Mouse (Mus musculus): ENCODE measurements around the gene Pgc. TPM values are rescaled to one million over a fixed set of nuclear protein-coding genes. Genes with fewer than 3 reads are reported as not detected.

Pgc gene
- polyA plus RNA-seq, 1 experiment = 0.32 TPM

- Histone ChIP-seq H3K4me3 (ENCODE audit: control insufficient read depth, low read depth, low read length) (no peak overlapping the region), H3K4me1 (ENCODE audit: control insufficient read depth, insufficient read depth, low read length) (no peaks in the 10 kb centered on the region; the same call in 1 of the 2 replicates), H3K27me3 (ENCODE audit: control insufficient read depth, insufficient read depth, low read length) (no peaks in the 10 kb centered on the region), H3K27ac (ENCODE audit: control insufficient read depth, insufficient read depth, low read depth, low read length) (no peak overlapping the region), H3K36me3 (ENCODE audit: control insufficient read depth, insufficient read depth, low read length) (no peaks in the 10 kb centered on the region)
- no peak for TF ChIP-seq CTCF (IDR thresholded peaks at IDR 0.05; ENCODE audit: control insufficient read depth, insufficient read depth, insufficient replicate concordance, low read depth, low read length)
Observed at GRCm38 (mm10) chr17:47708972-47709371, 17.7 kb upstream of the Pgc start.

GRCm38 (mm10) chr17:47710036-47710435 is 16.6 kb upstream of the Pgc start:
- TF ChIP-seq CTCF (IDR thresholded peaks at IDR 0.05; ENCODE audit: control insufficient read depth, insufficient read depth, insufficient replicate concordance, low read depth, low read length) (no peak), POLR2A (IDR thresholded peaks at IDR 0.05; ENCODE audit: control insufficient read depth, low read depth, low read length) (no peak)
- no peak overlapping the region for H3K4me3 ChIP-seq (ENCODE audit: control insufficient read depth, low read depth, low read length)
- H3K27ac ChIP-seq (ENCODE audit: control insufficient read depth, insufficient read depth, low read depth, low read length) = no peak overlapping the region
- H3K27me3 ChIP-seq (ENCODE audit: control insufficient read depth, insufficient read depth, low read length) = no peaks in the 10 kb centered on the region
- H3K4me1 ChIP-seq (ENCODE audit: control insufficient read depth, insufficient read depth, low read length) = no peaks in the 10 kb centered on the region; the same call in 1 of the 2 replicates
- H3K36me3 ChIP-seq (ENCODE audit: control insufficient read depth, insufficient read depth, low read length) = no peaks in the 10 kb centered on the region

- no peaks in the 10 kb centered on the region; the same call in 1 of the 2 replicates for H3K4me1 ChIP-seq (ENCODE audit: control insufficient read depth, insufficient read depth, low read length)
- H3K4me3 ChIP-seq (ENCODE audit: control insufficient read depth, low read depth, low read length) = no peak overlapping the region
- TF ChIP-seq POLR2A (IDR thresholded peaks at IDR 0.05; ENCODE audit: control insufficient read depth, low read depth, low read length) (no peak), CTCF (IDR thresholded peaks at IDR 0.05; ENCODE audit: control insufficient read depth, insufficient read depth, insufficient replicate concordance, low read depth, low read length) (no peak)
- H3K27me3 ChIP-seq (ENCODE audit: control insufficient read depth, insufficient read depth, low read length) = no peaks in the 10 kb centered on the region
- no peak overlapping the region for H3K27ac ChIP-seq (ENCODE audit: control insufficient read depth, insufficient read depth, low read depth, low read length)
- no peaks in the 10 kb centered on the region for H3K36me3 ChIP-seq (ENCODE audit: control insufficient read depth, insufficient read depth, low read length)
Observed at GRCm38 (mm10) chr17:47711883-47712282, 14.8 kb upstream of the Pgc start.

- Histone ChIP-seq H3K4me1 (ENCODE audit: control insufficient read depth, insufficient read depth, low read length) (no peaks in the 10 kb centered on the region; the same call in 1 of the 2 replicates), H3K27ac (ENCODE audit: control insufficient read depth, insufficient read depth, low read depth, low read length) (no peak overlapping the region), H3K4me3 (ENCODE audit: control insufficient read depth, low read depth, low read length) (no peak overlapping the region), H3K27me3 (ENCODE audit: control insufficient read depth, insufficient read depth, low read length) (no peaks in the 10 kb centered on the region), H3K36me3 (ENCODE audit: control insufficient read depth, insufficient read depth, low read length) (no peaks in the 10 kb centered on the region)
- TF ChIP-seq POLR2A (IDR thresholded peaks at IDR 0.05; ENCODE audit: control insufficient read depth, low read depth, low read length) = no peak
- TF ChIP-seq CTCF (IDR thresholded peaks at IDR 0.05; ENCODE audit: control insufficient read depth, insufficient read depth, insufficient replicate concordance, low read depth, low read length) = no peak
Observed at GRCm38 (mm10) chr17:47712889-47713571, 13.6 kb upstream of the Pgc start.

GRCm38 (mm10) chr17:47715037-47715436 is 11.6 kb upstream of the Pgc start:
- no peak overlapping the region for H3K4me3 ChIP-seq (ENCODE audit: control insufficient read depth, low read depth, low read length)
- H3K27me3 ChIP-seq (ENCODE audit: control insufficient read depth, insufficient read depth, low read length) = no peaks in the 10 kb centered on the region
- no peak for TF ChIP-seq POLR2A (IDR thresholded peaks at IDR 0.05; ENCODE audit: control insufficient read depth, low read depth, low read length)
- no peak for TF ChIP-seq CTCF (IDR thresholded peaks at IDR 0.05; ENCODE audit: control insufficient read depth, insufficient read depth, insufficient replicate concordance, low read depth, low read length)
- H3K27ac ChIP-seq (ENCODE audit: control insufficient read depth, insufficient read depth, low read depth, low read length) = no peak overlapping the region
- H3K36me3 ChIP-seq (ENCODE audit: control insufficient read depth, insufficient read depth, low read length) = no peaks in the 10 kb centered on the region
- no peaks in the 10 kb centered on the region; the same call in 1 of the 2 replicates for H3K4me1 ChIP-seq (ENCODE audit: control insufficient read depth, insufficient read depth, low read length)

- Histone ChIP-seq H3K4me3 (ENCODE audit: control insufficient read depth, low read depth, low read length) (no peak overlapping the region), H3K27me3 (ENCODE audit: control insufficient read depth, insufficient read depth, low read length) (no peaks in the 10 kb centered on the region), H3K4me1 (ENCODE audit: control insufficient read depth, insufficient read depth, low read length) (0 out of 2 replicates have a peak, but pooled peaks cover 2% of the 10 kb centered on the region), H3K36me3 (ENCODE audit: control insufficient read depth, insufficient read depth, low read length) (no peaks in the 10 kb centered on the region), H3K27ac (ENCODE audit: control insufficient read depth, insufficient read depth, low read depth, low read length) (no peak overlapping the region)
- no peak for TF ChIP-seq CTCF (IDR thresholded peaks at IDR 0.05; ENCODE audit: control insufficient read depth, insufficient read depth, insufficient replicate concordance, low read depth, low read length)
- no peak for TF ChIP-seq POLR2A (IDR thresholded peaks at IDR 0.05; ENCODE audit: control insufficient read depth, low read depth, low read length)
Observed at GRCm38 (mm10) chr17:47721183-47721582, 5.5 kb upstream of the Pgc start.

- Histone ChIP-seq H3K4me1 (ENCODE audit: control insufficient read depth, insufficient read depth, low read length) (no peaks in the 10 kb centered on the region), H3K36me3 (ENCODE audit: control insufficient read depth, insufficient read depth, low read length) (no peaks in the 10 kb centered on the region), H3K4me3 (ENCODE audit: control insufficient read depth, low read depth, low read length) (no peak overlapping the region), H3K27me3 (ENCODE audit: control insufficient read depth, insufficient read depth, low read length) (no peaks in the 10 kb centered on the region), H3K27ac (ENCODE audit: control insufficient read depth, insufficient read depth, low read depth, low read length) (no peak overlapping the region)
- TF ChIP-seq CTCF (IDR thresholded peaks at IDR 0.05; ENCODE audit: control insufficient read depth, insufficient read depth, insufficient replicate concordance, low read depth, low read length) (no peak), POLR2A (IDR thresholded peaks at IDR 0.05; ENCODE audit: control insufficient read depth, low read depth, low read length) (no peak)
Observed at GRCm38 (mm10) chr17:47730633-47731575, 4.3 kb downstream of the Pgc start.
